In the genomic region with DNA sequence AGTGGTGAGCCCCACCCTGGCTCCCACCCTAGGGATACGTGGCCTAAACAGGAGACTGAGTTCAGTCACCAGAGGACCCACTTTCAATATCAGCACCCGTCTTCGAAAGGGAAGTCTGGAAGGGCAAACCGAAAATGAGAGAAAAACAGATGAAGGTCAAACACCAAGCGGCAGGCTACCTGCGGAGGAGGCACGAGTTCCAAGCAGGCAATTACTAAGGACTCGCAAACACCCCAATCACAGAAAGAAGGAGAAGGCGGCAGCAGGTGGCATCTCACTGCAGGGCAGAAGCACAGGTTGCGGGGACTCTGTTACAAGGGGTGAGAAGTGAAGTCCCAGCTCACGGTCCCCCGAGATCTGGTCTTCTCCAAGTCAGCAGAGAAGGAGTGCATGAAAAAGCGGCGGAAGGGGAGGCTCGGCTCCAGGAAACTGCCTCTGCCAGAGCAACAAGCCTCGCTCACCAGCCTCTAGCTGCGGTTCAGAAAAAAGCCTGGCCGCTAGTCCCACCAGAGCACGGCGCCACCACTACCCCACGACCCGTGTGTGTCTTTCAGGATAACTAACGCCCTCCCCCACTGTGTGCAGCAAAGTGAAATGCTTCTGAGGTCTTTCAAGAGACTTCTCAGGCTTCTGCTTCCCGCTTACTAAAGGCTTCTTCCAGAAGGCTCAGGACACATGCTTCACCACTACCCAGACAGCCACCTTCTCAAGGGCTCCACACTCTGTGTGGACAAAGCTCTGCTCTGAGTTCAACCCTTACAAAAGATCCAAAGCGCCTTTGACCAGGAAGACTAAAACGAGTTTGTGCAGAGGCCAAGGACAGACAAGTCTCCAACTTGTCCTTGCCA, we compare ENCODE assay signal across 8 mouse cellular contexts. TPM values are rescaled to one million over a fixed set of nuclear protein-coding genes. Genes with fewer than 3 reads are reported as not detected.
DNase-seq lines count a peak whose midpoint lies in the region; ATAC-seq and TF ChIP-seq lines count a peak whose summit lies in the region.

No protein-coding gene starts in this region.

- peaks cover 55% of the 10 kb centered on the region for H3K27me3 ChIP-seq in lung, embryonic 15.5 days
- peaks cover 21% of the 10 kb centered on the region for H3K27me3 ChIP-seq in hindbrain, embryonic 16.5 days (replicated peaks; ENCODE audit: control insufficient read depth, insufficient read depth, low read length)
- no peaks in the 10 kb centered on the region for H3K27me3 ChIP-seq in stomach, postnatal 0 days (ENCODE audit: control insufficient read depth, insufficient read depth, low read length)

- H3K9ac ChIP-seq in lung, embryonic 15.5 days: peak overlapping the region; percentile 60
- H3K9ac ChIP-seq in hindbrain, embryonic 16.5 days (ENCODE audit: low read depth, low read length): peak overlapping the region; percentile 60
- peak overlapping the region; percentile 80 for H3K9ac ChIP-seq in stomach, postnatal 0 days (ENCODE audit: low read length)

- H3K4me1 ChIP-seq in lung, embryonic 15.5 days: peaks cover 20% of the 10 kb centered on the region
- H3K4me1 ChIP-seq in hindbrain, embryonic 16.5 days (ENCODE audit: control insufficient read depth, insufficient read depth, low read depth, low read length): peaks cover 12% of the 10 kb centered on the region
- H3K4me1 ChIP-seq in stomach, postnatal 0 days (replicated peaks; ENCODE audit: control insufficient read depth, insufficient read depth): no peaks in the 10 kb centered on the region

- 0 out of 2 replicates have a peak, but pooled peaks have one; percentile 1 for TF ChIP-seq CTCF in stomach, postnatal 0 days (IDR thresholded peaks at IDR 0.05; ENCODE audit: low read depth)

- WGBS in lung, embryonic 15.5 days: 7% methylated on average over 26 of the region's 26 CpGs
- 11% methylated on average over 26 of the region's 26 CpGs for WGBS in hindbrain, embryonic 16.5 days
- WGBS in macrophage (ENCODE audit: missing documents): 2% methylated on average over 26 of the region's 26 CpGs
- 9% methylated on average over 26 of the region's 26 CpGs for WGBS in stomach, postnatal 0 days

- H3K9me3 ChIP-seq in lung, embryonic 15.5 days: no peaks in the 10 kb centered on the region
- no peaks in the 10 kb centered on the region for H3K9me3 ChIP-seq in hindbrain, embryonic 16.5 days (ENCODE audit: control insufficient read depth, low read length)
- H3K9me3 ChIP-seq in stomach, postnatal 0 days (ENCODE audit: control insufficient read depth, low read length): no peaks in the 10 kb centered on the region

- TF ChIP-seq EP300 in stomach, postnatal 0 days (optimal IDR thresholded peaks at IDR 0.05): no peak

- H3K79me2 ChIP-seq in macrophage (ENCODE audit: inconsistent target): no peaks in the 10 kb centered on the region

- no peak overlapping the region for H3K27ac ChIP-seq in lung, embryonic 15.5 days
- no peak overlapping the region for H3K27ac ChIP-seq in hindbrain, embryonic 16.5 days (ENCODE audit: low read depth, low read length)
- H3K27ac ChIP-seq in macrophage: peak overlapping the region; percentile 19
- peak overlapping the region; percentile 90 for H3K27ac ChIP-seq in stomach, postnatal 0 days (replicated peaks)

- DNase-seq in lung, adult 18-20 months: no peak
- peak; percentile 37 for DNase-seq in embryo, embryonic 9.5 days (ENCODE audit: extremely low spot score)
- DNase-seq in stomach, postnatal 0 days (ENCODE audit: low spot score): peak; percentile 45
- no peak for DNase-seq in right cerebral cortex, postnatal 4 days
- no peak for DNase-seq in urinary bladder, postnatal 14 days (ENCODE audit: low spot score)

- H3K4me2 ChIP-seq in lung, embryonic 15.5 days: peak overlapping the region; percentile 78
- peak overlapping the region; percentile 93 for H3K4me2 ChIP-seq in hindbrain, embryonic 16.5 days (ENCODE audit: low read length)
- H3K4me2 ChIP-seq in stomach, postnatal 0 days (replicated peaks; ENCODE audit: low read depth): peak overlapping the region; percentile 89

- H3K36me3 ChIP-seq in lung, embryonic 15.5 days: no peaks in the 10 kb centered on the region
- H3K36me3 ChIP-seq in hindbrain, embryonic 16.5 days (ENCODE audit: control insufficient read depth, insufficient read depth, low read length): no peaks in the 10 kb centered on the region
- H3K36me3 ChIP-seq in macrophage (ENCODE audit: inconsistent target): no peaks in the 10 kb centered on the region
- no peaks in the 10 kb centered on the region for H3K36me3 ChIP-seq in stomach, postnatal 0 days (ENCODE audit: control insufficient read depth, insufficient read depth, low read length)

- H3K4me3 ChIP-seq in lung, embryonic 15.5 days: peak overlapping the region; percentile 57
- peak overlapping the region; percentile 50 for H3K4me3 ChIP-seq in hindbrain, embryonic 16.5 days (ENCODE audit: low read length)
- peak overlapping the region; percentile 57 for H3K4me3 ChIP-seq in macrophage (ENCODE audit: inconsistent target)
- peak overlapping the region; percentile 62 for H3K4me3 ChIP-seq in stomach, postnatal 0 days (ENCODE audit: low read depth, low read length)

- no peak for ATAC-seq in lung, embryonic 15.5 days (ENCODE audit: borderline replicate concordance, extremely low read depth, low FRiP score, low TSS enrichment)
- ATAC-seq in hindbrain, embryonic 16.5 days: no peak; the same call in 1 of the 2 replicates
- ATAC-seq in stomach, postnatal 0 days (ENCODE audit: low FRiP score, low TSS enrichment): peak; percentile 17

RNA-seq across cellular contexts. Expression of a gene that starts 1.1 kb away (rescaled TPM):
- 48.1 and 50.9 TPM in 2 replicates for polyA plus RNA-seq in lung, embryonic 15.5 days (2015; fragmentation: Nextera tagmentation; extraction: Ambion mirVana)
- polyA plus RNA-seq in hindbrain, embryonic 16.5 days (2015; fragmentation: Nextera tagmentation; extraction: Ambion mirVana): 0.93 and 1.2 TPM in 2 replicates
- total RNA-seq in macrophage (2018; cell fraction: chromatin; rRNA removed): 1 to 10 TPM; 1.1 to 6.3 (median 2.7) TPM
- total RNA-seq in macrophage (2018; cell fraction: cytosol; rRNA removed): 1 to 10 TPM; 1.8 to 6.9 (median 3.5) TPM
- total RNA-seq in macrophage (2018; cell fraction: nucleus; rRNA removed): 10 to 100 TPM in 1 of 26 experiments, 1 to 10 TPM in 25; 2.8 to 10.1 (median 4.9) TPM
- 2.1 to 4.9 TPM (median 3.5 TPM) in 3 replicates for polyA plus RNA-seq in macrophage (2018)
- polyA plus RNA-seq in stomach, postnatal 0 days (2015; fragmentation: Nextera tagmentation; extraction: Ambion mirVana): 60.4 and 61.6 TPM in 2 replicates

Comparison
In these comparisons a context has a peak if more than half of its experiments do, and no peak if none do; other contexts are left out.
1. H3K27ac ChIP-seq: peak in macrophage (single experiment) and stomach, postnatal 0 days (single experiment); none in lung, embryonic 15.5 days (single experiment) and hindbrain, embryonic 16.5 days (single experiment).
2. DNase-seq: peak in embryo, embryonic 9.5 days (single experiment) and stomach, postnatal 0 days (single experiment); none in lung, adult 18-20 months (0 of 2), right cerebral cortex, postnatal 4 days (single experiment) and urinary bladder, postnatal 14 days (single experiment).
3. Peak in every context shown above with its lines, with median percentiles within 50 percentile points of each other: H3K4me2 ChIP-seq, H3K4me3 ChIP-seq and H3K9ac ChIP-seq.